Mouse (Mus musculus) heart, postnatal 0 days (tissue): ENCODE data around the gene Sytl4.

Experiments used
- CTCF ChIP-seq: IDR thresholded peaks from 2 replicates; pipeline ENCODE4 v1.5.1; 2016; ENCODE audit warnings: antibody characterized with exemption, control low read depth, low read depth
- EP300 ChIP-seq: IDR thresholded peaks from 2 replicates; pipeline ENCODE4 v1.6.1; 2016; ENCODE audit warnings: antibody characterized with exemption, low read depth

DNA sequence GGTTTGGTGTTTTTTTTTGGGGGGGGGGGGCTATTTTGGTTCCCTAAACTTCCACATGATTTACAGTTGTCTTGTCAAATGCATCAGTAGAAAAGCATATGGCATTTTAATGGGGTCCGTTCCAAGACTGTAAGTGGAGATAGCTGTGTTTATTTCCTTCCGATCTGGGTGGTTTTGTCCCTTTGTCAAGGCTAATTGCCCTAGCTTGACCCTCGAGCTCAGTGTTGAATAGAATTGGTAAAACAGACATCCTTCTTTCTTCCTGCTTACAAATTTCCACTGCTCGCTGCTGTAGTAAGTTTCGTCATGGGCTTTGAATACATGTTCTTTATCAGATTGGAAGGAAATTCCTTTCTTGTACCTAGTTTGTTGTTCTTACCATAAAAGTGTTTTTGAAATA is 39.1 kb upstream of the Sytl4 start:
- no peak for TF ChIP-seq CTCF
- TF ChIP-seq EP300, result no peak
